ENCODE assay signal across 8 mouse cellular contexts in genomic region chr1:46970470-46970869, GRCm38 (mm10).
DNase-seq lines count a peak whose midpoint lies in the region; ATAC-seq and TF ChIP-seq lines count a peak whose summit lies in the region.
"Had no signal": no experiment of that assay in that cellular context is flagged by ENCODE, and none has a peak within 500 bp of the region (broad histone marks: within the 10 kb centered on the region; RNA-seq: fewer than 3 reads in every experiment).

No protein-coding gene starts in this region.

- ATAC-seq in neural tube, embryonic 11.5 days (ENCODE audit: insufficient read depth, low FRiP score, low TSS enrichment) = no peak
- no peak for ATAC-seq in heart, embryonic 13.5 days (ENCODE audit: extremely low read depth, insufficient number of reproducible peaks, low FRiP score, low TSS enrichment)
- no peak for ATAC-seq in liver, postnatal 0 days

- H3K4me1 ChIP-seq in neural tube, embryonic 11.5 days (ENCODE audit: control insufficient read depth, insufficient read depth, low read length) = no peaks in the 10 kb centered on the region
- peaks cover 9% of the 10 kb centered on the region for H3K4me1 ChIP-seq in heart, embryonic 13.5 days
- H3K4me1 ChIP-seq in liver, postnatal 0 days (ENCODE audit: insufficient read depth) = no peaks in the 10 kb centered on the region

- H3K4me3 ChIP-seq in neural tube, embryonic 11.5 days (ENCODE audit: low read depth, low read length) = no peak overlapping the region
- H3K4me3 ChIP-seq in heart, embryonic 13.5 days = no peak overlapping the region
- H3K4me3 ChIP-seq in liver, postnatal 0 days (ENCODE audit: low read depth, low read length) = no peak overlapping the region
- H3K4me3 ChIP-seq: neural tube, embryonic 13.5 days had no signal

- H3K4me2 ChIP-seq in neural tube, embryonic 11.5 days (ENCODE audit: low read depth) = no peak overlapping the region
- H3K4me2 ChIP-seq in heart, embryonic 13.5 days = peak overlapping the region; percentile 50
- no peak overlapping the region for H3K4me2 ChIP-seq in liver, postnatal 0 days (ENCODE audit: low read depth, low read length)
- H3K4me2 ChIP-seq: neural tube, embryonic 13.5 days had no signal

- TF ChIP-seq EP300 in liver, postnatal 0 days (IDR thresholded peaks at IDR 0.05; ENCODE audit: low read depth) = no peak

- TF ChIP-seq CTCF in liver, postnatal 0 days (IDR thresholded peaks at IDR 0.05; ENCODE audit: low read depth) = peak; percentile 65

- H3K27ac ChIP-seq in neural tube, embryonic 11.5 days (ENCODE audit: low read depth, low read length) = no peak overlapping the region
- no peak overlapping the region for H3K27ac ChIP-seq in heart, embryonic 13.5 days (replicated peaks)
- no peak overlapping the region for H3K27ac ChIP-seq in liver, postnatal 0 days (ENCODE audit: low read depth)
- H3K27ac ChIP-seq: neural tube, embryonic 13.5 days had no signal

- no peaks in the 10 kb centered on the region for H3K36me3 ChIP-seq in neural tube, embryonic 11.5 days (ENCODE audit: control insufficient read depth, insufficient read depth, low read length)
- no peaks in the 10 kb centered on the region for H3K36me3 ChIP-seq in heart, embryonic 13.5 days
- H3K36me3 ChIP-seq in liver, postnatal 0 days (replicated peaks; ENCODE audit: insufficient read depth, low read length) = no peaks in the 10 kb centered on the region
- H3K36me3 ChIP-seq: neural tube, embryonic 13.5 days had no signal

- DNase-seq in neural tube, embryonic 11.5 days (ENCODE audit: low spot score) = peak; percentile 15
- DNase-seq in neural tube, embryonic 10.5 days (ENCODE audit: extremely low spot score, low spot score) = no peak
- peak; percentile 30 for DNase-seq in R1 (ENCODE audit: low read depth, low spot score)
- DNase-seq in cerebellum, postnatal 10 days = peak; percentile 60 to 63
- peak; percentile 56 for DNase-seq in liver, postnatal 0 days
- DNase-seq in spleen, postnatal 36 days (ENCODE audit: low spot score in 2 of 2) = peak; percentile 11 to 45

- no peaks in the 10 kb centered on the region for H3K9me3 ChIP-seq in neural tube, embryonic 11.5 days (ENCODE audit: control insufficient read depth, low read length)
- no peaks in the 10 kb centered on the region for H3K9me3 ChIP-seq in heart, embryonic 13.5 days
- no peaks in the 10 kb centered on the region for H3K9me3 ChIP-seq in liver, postnatal 0 days (ENCODE audit: low read length)
- H3K9me3 ChIP-seq: neural tube, embryonic 13.5 days had no signal

- 72% methylated on average over 3 of the region's 3 CpGs for WGBS in neural tube, embryonic 11.5 days
- WGBS in heart, embryonic 13.5 days = 20% methylated on average over 3 of the region's 3 CpGs
- WGBS in liver, postnatal 0 days (ENCODE audit: insufficient replicate concordance) = 26% methylated on average over 3 of the region's 3 CpGs

- H3K27me3 ChIP-seq in neural tube, embryonic 11.5 days (ENCODE audit: control insufficient read depth, insufficient read depth, low read length) = no peaks in the 10 kb centered on the region
- no peaks in the 10 kb centered on the region for H3K27me3 ChIP-seq in heart, embryonic 13.5 days (replicated peaks)
- no peaks in the 10 kb centered on the region for H3K27me3 ChIP-seq in liver, postnatal 0 days (ENCODE audit: insufficient read depth, low read length)
- H3K27me3 ChIP-seq: neural tube, embryonic 13.5 days had no signal

- H3K9ac ChIP-seq in neural tube, embryonic 11.5 days (ENCODE audit: low read length) = no peak overlapping the region
- H3K9ac ChIP-seq in heart, embryonic 13.5 days = peak overlapping the region; percentile 45; the same call in 1 of the 2 replicates
- no peak overlapping the region for H3K9ac ChIP-seq in liver, postnatal 0 days (replicated peaks)
- H3K9ac ChIP-seq: neural tube, embryonic 13.5 days had no signal
